Mouse (Mus musculus) lung, adult 2 months (tissue): ENCODE data around the gene Bspry.

Experiments
- CTCF ChIP-seq: fragments of 200-500 bp; IDR thresholded peaks from 2 replicates; pipeline ENCODE4 v1.5.1; 2011; ENCODE audit warnings: mild to moderate bottlenecking, low read length, control low read depth; ENCODE audit not compliant: insufficient read depth
- POLR2A ChIP-seq: fragments of 200-500 bp; IDR thresholded peaks from 2 replicates; pipeline ENCODE4 v1.6.1; 2011; ENCODE audit warnings: low read depth, mild to moderate bottlenecking, control low read depth, low read length, borderline replicate concordance; ENCODE audit errors: extremely low read depth

- TF ChIP-seq POLR2A, result no peak
- 0 out of 2 replicates have a peak, but pooled peaks have one; percentile 11 for TF ChIP-seq CTCF
Measured at GRCm38 (mm10) chr4:62516079-62516478, 36.2 kb downstream of the Bspry start.
